Mouse (Mus musculus) CH12.LX (cell line): ENCODE data around the gene Hist1h4h. TPM values are rescaled to one million over a fixed set of nuclear protein-coding genes. Genes with fewer than 3 reads are reported as not detected.
"Not testable (repeated sequence)": the region's sequence is repeated elsewhere in the genome, so short reads cannot be mapped to it uniquely, and the experiment has no call there.

Source experiments
- DNase-seq: peaks from one replicate; pipeline ENCODE4 v3.0.0-alpha.2; 2013; ENCODE audit errors: extremely low read depth
- H3K27ac ChIP-seq: 2 replicates; pipeline ENCODE4 v1.5.1; 2012; ENCODE audit warnings: low read depth, mild to moderate bottlenecking, control low read depth, moderate library complexity; ENCODE audit not compliant: insufficient read depth
- H3K27me3 ChIP-seq: replicated peaks from 2 replicates; pipeline ENCODE3; 2012; ENCODE audit warnings: inconsistent platforms
- H3K36me3 ChIP-seq, 2 experiments: replicated peaks in 1 of 2; 2 replicates each; pipeline versions ENCODE3 to v1.6.1; 2012; ENCODE audit warnings: inconsistent platforms in 1 of 2, low read length in 1 of 2, mild to moderate bottlenecking in 1 of 2, mixed read lengths in 1 of 2, moderate library complexity in 1 of 2; ENCODE audit not compliant: control insufficient read depth in 1 of 2, insufficient read depth in 1 of 2
- H3K4me1 ChIP-seq, 2 experiments: 2 replicates each; pipeline ENCODE4 v1.6.1; 2012; ENCODE audit warnings: inconsistent platforms in 1 of 2, moderate library complexity in 1 of 2; ENCODE audit not compliant: insufficient read depth in 2 of 2, control insufficient read depth in 1 of 2
- H3K4me2 ChIP-seq: 2 replicates; pipeline ENCODE4 v1.6.1; 2012; ENCODE audit warnings: low read depth, mild to moderate bottlenecking, control low read depth; ENCODE audit not compliant: poor library complexity, insufficient read depth, severe bottlenecking
- H3K4me3 ChIP-seq, 3 experiments: fragments of 150-350 bp in 1 of 3; sonication (generic) in 1 of 3; replicated peaks in 1 of 3; 2 replicates each; pipeline versions ENCODE3 to v1.5.1; 2011 to 2012; ENCODE audit warnings: low read depth in 2 of 3, low read length in 2 of 3, mild to moderate bottlenecking in 2 of 3, moderate library complexity in 2 of 3, control low read depth in 1 of 3, improper control_type of control experiment in 1 of 3, inconsistent platforms in 1 of 3, mixed read lengths in 1 of 3; ENCODE audit not compliant: poor library complexity in 1 of 3
- H3K79me2 ChIP-seq: replicated peaks from 2 replicates; pipeline ENCODE4 v1.6.1; 2012; ENCODE audit warnings: mild to moderate bottlenecking, moderate library complexity; ENCODE audit not compliant: control insufficient read depth, poor library complexity, insufficient read depth, severe bottlenecking; ENCODE audit errors: extremely low read depth
- H3K9ac ChIP-seq: 2 replicates; pipeline ENCODE4 v1.6.1; 2012; ENCODE audit warnings: low read depth, mild to moderate bottlenecking, control low read depth, moderate library complexity; ENCODE audit not compliant: insufficient read depth
- H3K9me3 ChIP-seq: replicated peaks from 2 replicates; pipeline ENCODE3; 2012; ENCODE audit warnings: low read length, inconsistent platforms, mixed read lengths
- CTCF ChIP-seq, 2 experiments: IDR thresholded peaks in 1 of 2; conservative IDR thresholded peaks in 1 of 2; 2 replicates each; pipeline ENCODE4 v1.5.1; 2011 to 2012; ENCODE audit warnings: low read depth in 2 of 2, low read length in 2 of 2, improper control_type of control experiment in 1 of 2, inconsistent platforms in 1 of 2, mild to moderate bottlenecking in 1 of 2, moderate library complexity in 1 of 2
- ELF1 ChIP-seq: IDR thresholded peaks from 2 replicates; pipeline ENCODE4 v1.6.1; 2014; ENCODE audit warnings: low read depth, mild to moderate bottlenecking, inconsistent platforms, low read length, improper control_type of control experiment
- ETS1 ChIP-seq: conservative IDR thresholded peaks from 2 replicates; pipeline ENCODE4 v1.6.1; 2012; ENCODE audit warnings: low read depth, mild to moderate bottlenecking, inconsistent platforms, low read length, improper control_type of control experiment, moderate library complexity
- IRF4 ChIP-seq: IDR thresholded peaks from 2 replicates; pipeline ENCODE4 v1.6.1; 2014; ENCODE audit warnings: low read depth, mild to moderate bottlenecking, inconsistent platforms, low read length, improper control_type of control experiment
- MAFK ChIP-seq: IDR thresholded peaks from 2 replicates; pipeline ENCODE4 v1.6.1; 2011; ENCODE audit warnings: low read length, improper control_type of control experiment; ENCODE audit not compliant: insufficient replicate concordance
- MAX ChIP-seq: IDR thresholded peaks from 2 replicates; pipeline ENCODE4 v1.6.1; 2011; ENCODE audit warnings: low read length, improper control_type of control experiment
- PAX5 ChIP-seq: IDR thresholded peaks from 2 replicates; pipeline ENCODE4 v1.6.1; 2012; ENCODE audit warnings: low read length, inconsistent platforms, mixed read lengths
- POLR2AphosphoS2 ChIP-seq: IDR thresholded peaks from 2 replicates; pipeline ENCODE4 v1.6.1; 2011; ENCODE audit warnings: low read depth, low read length, improper control_type of control experiment
- SIN3A ChIP-seq: IDR thresholded peaks from 2 replicates; pipeline ENCODE4 v1.6.1; 2012; ENCODE audit warnings: low read length, improper control_type of control experiment, inconsistent platforms
- SMC3 ChIP-seq: IDR thresholded peaks from 2 replicates; pipeline ENCODE4 v1.6.1; 2011; ENCODE audit warnings: low read depth, low read length, improper control_type of control experiment
- TBP ChIP-seq: conservative IDR thresholded peaks from 2 replicates; pipeline ENCODE4 v1.6.1; 2011; ENCODE audit warnings: low read depth, low read length, improper control_type of control experiment
- USF1 ChIP-seq: IDR thresholded peaks from 2 replicates; pipeline ENCODE4 v1.6.1; 2014; ENCODE audit warnings: low read depth, mild to moderate bottlenecking, inconsistent platforms, low read length, improper control_type of control experiment
- ZNF384 ChIP-seq: IDR thresholded peaks from 2 replicates; pipeline ENCODE4 v1.6.1; 2012; ENCODE audit warnings: low read depth, low read length, improper control_type of control experiment, inconsistent platforms
- dilution Hi-C: fragments of 300-500 bp; cut with MboI; formaldehyde crosslinking; loops from 2 replicates; pipeline ENCODE4 v1.14.3; 2020; ENCODE audit warnings: low sequenced_read_pairs; ENCODE audit not compliant: extremely low pct_unique_long_range_greater_than_20kb, extremely low pct_ligation_motif_present
- in situ Hi-C: fragments of 300-500 bp; cut with MboI; formaldehyde crosslinking; loops from 3 replicates; pipeline ENCODE4 v1.14.3; 2019; ENCODE audit warnings: low sequenced_read_pairs, low pct_ligation_motif_present, low pct_unique_long_range_greater_than_20kb, mixed read lengths
- polyA plus RNA-seq: library from polyadenylated mRNA; unstranded; fragments of >175 nt; gene quantifications from 2 replicates; pipeline ENCODE4 v1.2.1, GENCODE M21; 2012; ENCODE audit warnings: low read depth; ENCODE audit not compliant: insufficient read length
- total RNA-seq, 2 experiments: library from RNA; depleted of rRNA; stranded (reverse); fragments of 300-350 nt in 1 of 2; fragments of >200 nt in 1 of 2; gene quantifications; 2 replicates each; pipeline ENCODE4 v1.2.3; 2012 to 2014

Gene Hist1h4h
- total and polyA plus RNA-seq, 3 experiments: 5.5 to 4,957 (median 19.4) TPM

DNA sequence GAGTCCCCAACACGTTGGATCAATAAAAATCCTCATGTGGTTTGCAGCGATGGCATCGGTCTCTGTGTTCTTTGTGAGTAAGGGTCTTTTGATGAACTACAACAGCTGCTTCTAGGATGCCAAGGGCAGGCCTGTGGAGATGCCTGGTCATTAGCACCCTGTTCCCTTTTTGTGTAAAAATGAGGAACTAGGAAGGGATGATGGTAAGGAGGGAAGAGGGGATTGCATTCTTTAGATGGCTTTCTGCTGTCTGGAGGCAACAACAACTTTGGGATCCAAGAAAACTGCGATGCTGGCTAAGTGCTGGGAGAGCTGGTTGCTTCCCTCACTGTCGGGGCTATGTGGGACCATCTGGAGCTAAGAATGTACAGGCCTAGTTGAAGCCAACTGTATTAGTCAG, 7.4 kb downstream of the Hist1h4h start:
- H3K9ac ChIP-seq: peak overlapping the region; percentile 48
- dilution Hi-C loops: no loop called here
- no peaks in the 10 kb centered on the region for H3K36me3 ChIP-seq
- DNase-seq: no peak
- H3K9me3 ChIP-seq: no peaks in the 10 kb centered on the region
- H3K27me3 ChIP-seq: no peaks in the 10 kb centered on the region
- peak overlapping the region; percentile 56 for H3K27ac ChIP-seq
- peak overlapping the region; percentile 46 for H3K4me2 ChIP-seq
- TF ChIP-seq CTCF (conservative IDR thresholded peaks at IDR 0.05 in 1 of 2, IDR thresholded peaks at IDR 0.05 in 1 of 2; ENCODE audit: low read depth in 2 of 2, low read length in 2 of 2) (no peak), POLR2AphosphoS2 (no peak), USF1 (no peak), IRF4 (no peak), ETS1 (no peak), SIN3A (no peak), MAFK (no peak), ELF1 (no peak), SMC3 (no peak), MAX (no peak)
- H3K4me3 ChIP-seq: peak overlapping the region in 2 of 3 experiments; percentile 18 to 25
- H3K4me1 ChIP-seq: peaks cover 7 to 48% of the 10 kb centered on the region in 2 experiments; a peak in 3 of 4 replicates
- in situ Hi-C loops: no loop called here
- no peaks in the 10 kb centered on the region for H3K79me2 ChIP-seq

DNA sequence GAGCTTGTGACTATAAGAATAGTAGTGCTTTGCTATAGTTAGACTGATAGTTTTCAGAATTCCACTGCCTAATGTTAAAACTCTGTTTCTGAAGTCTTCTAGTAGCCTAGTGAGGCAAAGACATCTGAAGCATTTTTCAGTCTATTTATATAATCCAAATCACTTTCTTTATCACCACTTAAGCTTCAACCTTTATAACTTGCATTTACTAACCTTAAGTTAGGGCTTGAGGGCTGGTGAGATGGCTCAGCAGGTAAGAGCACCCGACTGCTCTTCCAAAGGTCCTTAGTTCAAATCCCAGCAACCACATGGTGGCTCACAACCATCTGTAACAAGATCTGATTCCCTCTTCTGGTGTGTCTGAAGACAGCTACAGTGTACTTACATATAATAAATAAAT, 9.0 kb downstream of the Hist1h4h start:
- H3K4me2 ChIP-seq, H3K9me3 ChIP-seq, in situ Hi-C loops, H3K27me3 ChIP-seq, H3K27ac ChIP-seq, H3K4me3 ChIP-seq, DNase-seq, H3K36me3 ChIP-seq, H3K79me2 ChIP-seq, dilution Hi-C loops: not testable (repeated sequence)
- H3K4me1 ChIP-seq: peaks cover 7 to 48% of the 10 kb centered on the region in 2 experiments; a peak in 3 of 4 replicates
- TF ChIP-seq TBP: peak; percentile 84
- H3K9ac ChIP-seq: peak overlapping the region; percentile 26; the same call in 1 of the 2 replicates

DNA sequence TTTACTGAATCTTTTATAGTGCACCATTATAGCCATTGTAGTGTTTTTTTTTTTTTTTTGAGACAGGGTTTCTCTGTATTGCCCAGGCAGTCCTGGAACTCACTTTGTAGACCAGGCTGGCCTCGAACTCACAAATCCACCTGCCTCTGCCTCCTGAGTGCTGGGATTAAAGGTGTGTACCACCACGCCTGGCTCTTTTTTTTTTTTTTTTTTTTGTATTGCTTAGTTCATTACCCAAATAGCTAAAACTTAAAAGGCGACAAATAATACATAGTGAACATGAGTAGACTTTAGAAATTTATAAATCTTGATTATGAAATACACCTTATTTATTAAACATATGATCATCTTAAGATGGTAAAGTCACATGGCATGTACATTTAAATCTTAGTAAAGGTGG, 10.6 kb downstream of the Hist1h4h start:
- H3K27ac ChIP-seq: no peak overlapping the region
- H3K4me3 ChIP-seq: no peak overlapping the region

More for the DNA sequence above, 10.6 kb downstream of the Hist1h4h start:
- Histone ChIP-seq H3K27me3 (no peaks in the 10 kb centered on the region), H3K9ac (peak overlapping the region; percentile 97; the same call in 1 of the 2 replicates), H3K4me1 (peaks cover 7 to 44% of the 10 kb centered on the region in 2 experiments; a peak in 3 of 4 replicates), H3K4me2 (peak overlapping the region; percentile 56; the same call in 1 of the 2 replicates), H3K9me3 (no peaks in the 10 kb centered on the region), H3K79me2 (no peaks in the 10 kb centered on the region), H3K36me3 (no peaks in the 10 kb centered on the region)
- in situ Hi-C loops: no loop called here
- no peak for DNase-seq
- dilution Hi-C loops: no loop called here
- no peak for TF ChIP-seq PAX5
- peak; percentile 78 for TF ChIP-seq ZNF384
- TF ChIP-seq ETS1: no peak
